Mouse (Mus musculus) ES-E14 (cell line): ENCODE data around the gene Rpl10-ps3.

Experiments
- CHD2 ChIP-seq: IDR thresholded peaks from 2 replicates; pipeline ENCODE4 v1.6.1; 2014; ENCODE audit warnings: mild to moderate bottlenecking, low read depth, low read length, inconsistent platforms
- MAFK ChIP-seq: IDR thresholded peaks from 2 replicates; pipeline ENCODE4 v1.6.1; 2014; ENCODE audit warnings: mild to moderate bottlenecking, low read depth, low read length, inconsistent platforms; ENCODE audit not compliant: insufficient read depth
- ZNF384 ChIP-seq: IDR thresholded peaks from 2 replicates; pipeline ENCODE4 v1.6.1; 2012; ENCODE audit warnings: low read depth, low read length, inconsistent platforms

GRCm38 (mm10) chr9:50362556-50362955, 17.8 kb upstream of the Rpl10-ps3 start:
- TF ChIP-seq CHD2 (no peak), MAFK (no peak), ZNF384 (no peak)
